Mouse (Mus musculus) hindbrain, embryonic 15.5 days (tissue): ENCODE data around the gene Abcb11. TPM values are rescaled to one million over a fixed set of nuclear protein-coding genes. Genes with fewer than 3 reads are reported as not detected.
A peak's percentile ranks its signal among the peaks of the same experiment; 100 is the strongest.
"Not testable (repeated sequence)": the region's sequence is repeated elsewhere in the genome, so short reads cannot be mapped to it uniquely, and the experiment has no call there.

Experiments used
- ATAC-seq: fragments of 200-750 bp; cut with Nextera tagmentation; 2 replicates; pipeline ENCODE4 v1.8.0; 2017; ENCODE audit warnings: low read depth, moderate number of reproducible peaks, moderate TSS enrichment; ENCODE audit not compliant: low FRiP score
- H3K27ac ChIP-seq: fragments of 300-500 bp; sonication (generic); replicated peaks from 2 replicates; pipeline ENCODE4 v1.5.1; 2015; ENCODE audit warnings: mild to moderate bottlenecking, inconsistent platforms
- H3K27me3 ChIP-seq: fragments of 300-500 bp; sonication (generic); 2 replicates; pipeline ENCODE4 v1.6.1; 2015; ENCODE audit warnings: control low read depth, inconsistent platforms
- H3K36me3 ChIP-seq: fragments of 300-500 bp; sonication (generic); 2 replicates; pipeline ENCODE4 v1.6.1; 2015; ENCODE audit warnings: control low read depth, inconsistent platforms
- H3K4me1 ChIP-seq: fragments of 300-500 bp; sonication (generic); replicated peaks from 2 replicates; pipeline ENCODE4 v1.6.1; 2015; ENCODE audit warnings: control low read depth, inconsistent platforms
- H3K4me2 ChIP-seq: fragments of 300-500 bp; sonication (generic); 2 replicates; pipeline ENCODE4 v1.6.1; 2015; ENCODE audit warnings: moderate library complexity, mild to moderate bottlenecking, inconsistent platforms
- H3K4me3 ChIP-seq: fragments of 300-500 bp; sonication (generic); 2 replicates; pipeline ENCODE4 v1.5.1; 2015; ENCODE audit warnings: mild to moderate bottlenecking, inconsistent platforms
- H3K9ac ChIP-seq: fragments of 300-500 bp; sonication (generic); 2 replicates; pipeline ENCODE4 v1.6.1; 2015; ENCODE audit warnings: inconsistent platforms
- H3K9me3 ChIP-seq: fragments of 300-500 bp; sonication (generic); 2 replicates; pipeline ENCODE4 v1.6.1; 2016; ENCODE audit warnings: control low read depth, inconsistent platforms
- WGBS: fragments of 180-500 bp; shearing (Covaris S2); methylation state at CpG from one replicate; pipeline ENCODE4 v1.1.7; 2015; 5-methylcytosine and 5-hydroxymethylcytosine counted together
- polyA plus RNA-seq: library from polyadenylated mRNA; unstranded; fragments of >200 nt; fragmentation: Nextera tagmentation; extraction: Ambion mirVana; gene quantifications from 2 replicates; pipeline ENCODE4 v1.2.1, GENCODE M21; 2015

Gene Abcb11
- polyA plus RNA-seq, 1 experiment from 2014 or later = not detected

DNA sequence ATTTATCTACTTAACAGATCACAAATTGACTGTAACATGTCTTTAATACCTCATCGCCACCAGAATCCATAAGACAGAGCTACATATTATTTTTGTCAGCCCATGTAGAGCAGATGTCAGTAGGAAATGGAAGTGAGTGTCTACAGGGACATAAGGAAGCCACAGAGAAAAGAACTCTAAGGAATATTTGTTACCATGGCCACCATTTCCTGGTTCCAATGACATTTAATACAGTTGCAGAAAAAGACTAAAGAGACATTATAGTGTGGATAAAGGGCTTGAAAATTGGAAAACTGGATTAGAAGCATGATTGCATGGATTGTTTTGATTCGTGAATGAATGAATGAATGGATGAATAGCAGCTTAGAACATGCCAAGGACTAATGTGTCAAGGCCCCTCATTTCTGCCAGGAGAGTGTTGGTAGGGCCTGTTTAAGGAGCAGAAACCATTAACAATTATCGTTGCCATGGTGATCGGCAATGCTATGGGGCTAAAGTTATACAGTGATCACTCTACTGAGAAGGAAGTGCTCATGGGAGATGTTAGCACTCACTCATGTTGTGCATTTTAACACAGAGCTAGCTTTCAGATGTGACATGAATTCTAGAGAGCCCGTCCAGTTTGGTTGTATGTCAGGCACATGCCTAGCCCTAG is 13.8 kb downstream of the Abcb11 start:
- H3K4me2 ChIP-seq = no peak overlapping the region
- no peaks in the 10 kb centered on the region for H3K36me3 ChIP-seq
- H3K4me3 ChIP-seq = no peak overlapping the region
- no peaks in the 10 kb centered on the region for H3K27me3 ChIP-seq
- H3K27ac ChIP-seq = no peak overlapping the region
- H3K4me1 ChIP-seq = no peaks in the 10 kb centered on the region; the same call in 1 of the 2 replicates
- ATAC-seq = 0 out of 2 replicates have a peak, but pooled peaks have one; percentile 8
- H3K9ac ChIP-seq = no peak overlapping the region
- 65% methylated on average over 5 of the region's 5 CpGs for WGBS
- H3K9me3 ChIP-seq = no peaks in the 10 kb centered on the region

DNA sequence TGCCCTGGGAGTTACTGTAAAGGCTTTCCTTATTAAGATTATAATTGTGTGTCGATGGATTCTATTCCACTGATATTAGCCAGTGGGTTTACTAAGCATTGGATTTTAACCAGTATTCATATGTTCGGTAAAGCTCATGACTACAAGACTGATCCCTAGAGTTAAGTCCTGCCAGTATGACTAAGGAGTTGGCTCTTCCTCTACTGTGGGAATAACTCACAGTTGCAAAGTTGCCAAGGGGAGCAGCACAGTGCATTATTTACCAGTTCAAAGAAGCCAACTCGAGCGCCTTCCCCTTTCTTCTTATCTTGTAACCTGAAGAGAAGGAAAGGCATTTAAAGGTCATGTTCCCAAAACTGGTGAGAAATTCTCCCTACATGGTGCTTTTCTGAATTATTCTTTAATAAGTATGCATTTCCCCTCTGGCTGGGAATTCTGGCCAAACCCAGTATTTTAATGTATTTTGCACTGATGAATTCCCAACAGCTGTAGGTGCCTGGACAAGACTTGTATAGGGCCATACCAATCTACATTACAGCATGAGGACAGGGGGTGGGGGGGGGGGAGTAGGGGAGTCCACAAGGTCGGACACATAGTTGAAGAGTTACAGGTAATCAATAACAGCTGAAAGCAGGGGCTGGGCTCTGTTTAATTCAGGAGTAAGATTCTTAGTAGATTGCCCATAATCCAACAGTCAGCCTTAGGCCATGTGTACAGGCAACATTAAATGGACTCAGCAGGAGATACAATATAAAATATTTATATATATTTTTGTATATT is 17.3 kb downstream of the Abcb11 start:
- H3K36me3 ChIP-seq = no peaks in the 10 kb centered on the region
- no peak overlapping the region for H3K9ac ChIP-seq
- no peak overlapping the region for H3K27ac ChIP-seq
- H3K4me2 ChIP-seq = no peak overlapping the region
- H3K9me3 ChIP-seq = no peaks in the 10 kb centered on the region
- ATAC-seq = no peak
- WGBS = 81% methylated on average over 5 of the region's 5 CpGs
- no peaks in the 10 kb centered on the region; the same call in 1 of the 2 replicates for H3K4me1 ChIP-seq
- H3K4me3 ChIP-seq = no peak overlapping the region
- no peaks in the 10 kb centered on the region for H3K27me3 ChIP-seq

DNA sequence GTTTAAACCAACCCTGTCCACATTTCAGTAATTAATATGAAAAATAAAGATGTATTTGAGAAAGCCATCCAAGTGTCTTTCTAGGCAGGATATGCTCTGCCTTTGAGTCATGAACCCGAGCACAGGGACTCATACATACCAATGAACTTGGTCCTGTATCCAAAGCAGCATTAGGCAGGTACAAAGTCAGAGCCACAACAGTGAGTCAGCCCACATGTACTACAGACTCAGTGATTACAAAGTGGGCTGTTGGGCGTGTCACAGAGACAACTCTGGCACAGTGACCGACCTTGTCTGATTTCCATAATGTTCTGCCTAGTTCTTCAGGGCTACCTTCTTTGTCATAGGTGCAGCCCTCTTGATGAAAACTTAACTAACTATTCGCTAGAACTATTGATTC is 19.4 kb downstream of the Abcb11 start:
- ATAC-seq = no peak
- Histone ChIP-seq H3K4me1 (no peaks in the 10 kb centered on the region), H3K4me3 (no peak overlapping the region), H3K4me2 (no peak overlapping the region), H3K27ac (no peak overlapping the region), H3K9me3 (no peaks in the 10 kb centered on the region), H3K27me3 (no peaks in the 10 kb centered on the region), H3K36me3 (no peaks in the 10 kb centered on the region), H3K9ac (no peak overlapping the region)
- 92% methylated on average over 4 of the region's 4 CpGs for WGBS

DNA sequence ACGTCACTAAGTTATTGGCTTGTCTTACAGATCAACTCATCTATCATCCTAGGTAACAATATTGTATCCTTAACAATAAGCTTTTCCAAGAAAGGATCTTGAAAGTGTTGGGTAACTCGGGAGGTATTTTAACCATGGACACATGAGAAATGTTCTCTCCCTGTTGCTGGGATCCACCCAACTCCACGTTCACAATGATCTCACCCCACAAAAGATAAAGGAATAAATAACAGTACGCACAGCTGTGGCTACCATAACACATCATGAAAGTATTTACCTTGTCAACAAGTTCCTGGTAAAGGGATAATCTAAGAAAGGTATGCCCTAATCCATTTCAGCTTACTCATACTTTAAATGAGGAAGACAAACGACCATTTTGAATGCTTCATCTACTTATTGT is 21.0 kb downstream of the Abcb11 start:
- H3K36me3 ChIP-seq = no peaks in the 10 kb centered on the region
- no peaks in the 10 kb centered on the region for H3K4me1 ChIP-seq
- H3K27ac ChIP-seq = no peak overlapping the region
- H3K9me3 ChIP-seq = no peaks in the 10 kb centered on the region
- H3K27me3 ChIP-seq = no peaks in the 10 kb centered on the region
- no peak overlapping the region for H3K9ac ChIP-seq
- H3K4me2 ChIP-seq = no peak overlapping the region
- H3K4me3 ChIP-seq = no peak overlapping the region
- no peak for ATAC-seq
- WGBS = 76% methylated on average over 5 of the region's 5 CpGs

DNA sequence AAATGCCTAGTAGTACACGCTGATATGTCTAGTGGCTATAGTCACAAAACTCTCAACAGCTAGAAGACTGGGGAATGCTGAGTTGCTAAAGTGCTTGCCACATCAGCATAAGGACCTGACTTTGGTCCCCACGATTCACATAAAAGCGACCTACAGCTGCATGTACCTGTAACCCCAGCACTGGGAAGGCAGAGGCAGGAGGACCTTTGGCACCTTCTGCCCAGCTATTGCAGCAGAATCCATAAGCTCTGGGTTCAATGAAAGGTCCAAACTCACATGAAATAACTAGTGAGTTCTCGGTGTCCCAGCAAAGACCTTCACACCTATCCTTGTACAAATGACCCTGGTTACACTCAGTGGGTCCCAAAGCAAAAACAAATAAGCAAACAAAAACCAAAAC is 31.1 kb downstream of the Abcb11 start:
- no peak for ATAC-seq
- Histone ChIP-seq H3K4me2 (no peak overlapping the region), H3K27me3 (no peaks in the 10 kb centered on the region), H3K9me3 (no peaks in the 10 kb centered on the region), H3K4me1 (no peaks in the 10 kb centered on the region), H3K9ac (no peak overlapping the region), H3K4me3 (no peak overlapping the region), H3K27ac (no peak overlapping the region), H3K36me3 (no peaks in the 10 kb centered on the region)
- WGBS = 91% methylated on average over 4 of the region's 4 CpGs

DNA sequence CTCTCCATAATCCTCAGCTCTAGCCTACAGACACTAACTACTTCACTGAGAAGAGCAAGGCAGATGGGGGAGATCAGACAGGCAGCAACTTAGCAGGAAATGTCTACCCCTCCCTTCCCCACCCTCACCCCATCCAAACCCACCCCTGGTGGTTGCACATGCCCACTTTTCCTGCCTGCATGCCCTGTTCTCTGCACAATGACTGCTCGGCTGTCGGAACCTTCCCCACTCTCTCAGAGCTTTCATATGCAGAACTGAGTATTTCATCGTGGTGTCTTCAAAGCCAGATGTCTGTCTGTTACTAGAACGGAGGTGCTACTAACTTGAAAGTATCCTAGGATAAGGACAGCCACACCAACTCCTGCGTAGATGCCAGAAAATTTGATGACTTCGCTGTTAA is 34.3 kb downstream of the Abcb11 start:
- no peak overlapping the region for H3K27ac ChIP-seq
- H3K9me3 ChIP-seq = no peaks in the 10 kb centered on the region
- no peak overlapping the region for H3K9ac ChIP-seq
- H3K4me2 ChIP-seq = no peak overlapping the region
- H3K36me3 ChIP-seq = no peaks in the 10 kb centered on the region
- no peak overlapping the region for H3K4me3 ChIP-seq
- no peaks in the 10 kb centered on the region for H3K4me1 ChIP-seq
- ATAC-seq = no peak
- no peaks in the 10 kb centered on the region for H3K27me3 ChIP-seq
- 68% methylated on average over 6 of the region's 6 CpGs for WGBS

DNA sequence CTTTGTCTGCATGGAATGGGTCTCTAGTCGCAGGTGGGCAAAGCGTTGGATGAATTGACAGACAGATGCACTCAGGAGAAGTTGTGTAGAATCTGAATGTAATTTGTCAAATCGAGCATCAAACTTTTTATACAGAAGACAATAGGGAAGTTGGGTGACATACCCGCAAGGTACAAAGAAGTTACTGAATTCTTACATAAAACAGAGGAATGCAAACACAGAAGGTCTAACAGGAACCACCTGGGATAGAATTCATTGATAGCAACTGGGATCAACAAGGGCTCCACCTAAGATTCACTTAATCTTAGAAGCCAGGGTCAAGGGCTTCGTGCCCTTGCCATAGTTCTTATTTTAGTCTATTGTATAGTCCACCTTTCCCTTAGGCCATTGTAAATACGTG is 41.8 kb downstream of the Abcb11 start:
- not testable (repeated sequence) for H3K4me1 ChIP-seq, H3K9ac ChIP-seq, H3K9me3 ChIP-seq, H3K4me3 ChIP-seq, H3K27ac ChIP-seq, ATAC-seq, H3K27me3 ChIP-seq, H3K4me2 ChIP-seq, H3K36me3 ChIP-seq
- 92% methylated on average over 6 of the region's 6 CpGs for WGBS

DNA sequence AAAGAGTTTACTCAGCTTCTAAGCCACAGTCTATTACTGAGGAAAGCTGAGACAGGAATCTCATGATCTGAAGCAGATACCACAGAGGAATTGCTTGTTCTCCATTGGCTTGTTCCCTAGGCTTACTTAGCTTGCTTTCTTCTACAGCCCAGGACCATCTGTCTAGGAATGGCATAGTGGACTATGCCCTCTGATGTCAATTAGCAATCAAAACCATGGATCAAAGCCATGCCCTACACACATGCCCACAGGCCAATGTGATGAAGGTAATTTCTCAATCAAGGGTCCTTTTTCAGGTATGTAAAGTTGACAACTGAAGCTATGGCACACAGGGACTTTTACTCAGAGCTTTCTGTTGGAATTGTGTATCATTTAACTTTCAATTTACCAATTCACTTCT is 47.9 kb downstream of the Abcb11 start:
- H3K36me3 ChIP-seq = no peaks in the 10 kb centered on the region
- H3K9ac ChIP-seq = no peak overlapping the region
- no peak for ATAC-seq
- H3K4me1 ChIP-seq = no peaks in the 10 kb centered on the region
- H3K4me2 ChIP-seq = no peak overlapping the region
- H3K9me3 ChIP-seq = no peaks in the 10 kb centered on the region
- H3K27ac ChIP-seq = no peak overlapping the region
- H3K27me3 ChIP-seq = no peaks in the 10 kb centered on the region
- H3K4me3 ChIP-seq = no peak overlapping the region

DNA sequence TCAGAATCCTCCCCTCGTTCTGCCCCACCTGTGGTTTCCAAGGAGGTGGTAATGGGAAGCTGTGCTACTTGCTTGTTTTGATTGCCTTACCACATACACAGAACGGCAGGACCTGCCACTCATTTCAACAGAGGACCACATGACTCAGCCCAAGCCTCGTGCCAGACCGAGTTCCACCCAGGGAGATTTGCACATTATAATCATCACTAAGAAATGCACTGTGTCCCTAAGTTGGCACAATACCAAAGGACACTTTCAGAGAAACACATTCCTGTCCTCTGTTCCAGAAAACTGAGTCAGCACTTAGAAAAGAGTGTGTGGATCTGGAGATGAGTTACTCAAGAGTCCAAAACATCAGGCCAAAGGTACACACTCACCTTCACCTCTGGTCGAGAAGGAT is 53.4 kb downstream of the Abcb11 start:
- 66% methylated on average over 5 of the region's 5 CpGs for WGBS
- H3K9ac ChIP-seq = no peak overlapping the region

DNA sequence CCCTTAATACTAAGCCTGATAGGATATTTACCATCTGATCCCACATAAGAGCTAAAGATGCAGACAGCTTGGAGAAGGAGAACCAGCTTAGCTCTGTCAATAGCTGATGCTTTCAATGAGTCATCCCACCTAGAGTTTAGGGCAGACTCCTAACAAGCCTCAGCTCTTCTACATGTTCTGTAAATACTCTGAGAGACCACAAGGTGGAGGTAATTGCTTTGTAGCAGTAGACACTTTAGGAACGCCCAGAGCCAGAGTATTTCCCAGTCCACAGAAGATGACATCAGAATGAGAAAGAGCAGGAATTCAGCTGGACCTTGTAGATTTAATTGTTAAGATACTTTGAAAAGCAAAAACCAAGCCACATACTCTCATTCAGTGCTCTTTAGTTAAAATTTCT is 66.5 kb downstream of the Abcb11 start:
- Histone ChIP-seq H3K27me3 (no peaks in the 10 kb centered on the region), H3K36me3 (no peaks in the 10 kb centered on the region), H3K4me2 (no peak overlapping the region), H3K9me3 (no peaks in the 10 kb centered on the region), H3K9ac (no peak overlapping the region), H3K4me3 (no peak overlapping the region), H3K27ac (no peak overlapping the region), H3K4me1 (no peaks in the 10 kb centered on the region)
- WGBS = 11% methylated on average over 1 of the region's 1 CpGs
- ATAC-seq = no peak

More for the DNA sequence above, 53.4 kb downstream of the Abcb11 start:
- H3K4me2 ChIP-seq = no peak overlapping the region
- no peaks in the 10 kb centered on the region for H3K4me1 ChIP-seq
- no peak overlapping the region for H3K27ac ChIP-seq
- no peak overlapping the region for H3K4me3 ChIP-seq
- no peaks in the 10 kb centered on the region for H3K36me3 ChIP-seq
- ATAC-seq = no peak
- H3K27me3 ChIP-seq = no peaks in the 10 kb centered on the region
- no peaks in the 10 kb centered on the region for H3K9me3 ChIP-seq

DNA sequence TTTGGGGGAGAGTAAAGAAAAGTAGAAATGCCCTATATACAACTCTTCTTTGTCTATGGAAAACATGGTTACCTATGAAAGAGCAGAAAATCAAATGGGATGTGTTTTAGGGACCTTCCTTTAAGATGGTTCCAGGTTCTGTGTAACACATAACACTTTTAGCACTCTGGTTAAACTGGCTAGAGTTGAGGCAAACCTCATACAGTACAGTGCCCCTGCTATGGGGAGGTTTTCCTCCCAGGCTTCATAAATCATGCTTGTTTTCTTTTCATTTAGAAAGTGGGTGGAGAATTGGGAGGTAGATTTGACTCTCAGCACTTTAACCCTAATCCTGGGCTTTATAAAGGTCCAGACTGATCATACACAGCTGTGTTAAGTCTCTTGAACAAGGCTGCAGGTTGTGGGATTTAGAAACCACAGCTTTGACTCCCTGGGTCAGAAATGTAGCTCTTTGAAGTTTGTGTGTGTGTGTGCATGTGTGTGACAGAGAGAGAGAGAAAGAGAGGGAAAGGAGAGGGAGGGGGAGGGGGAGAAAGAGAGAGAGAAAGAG is 78.3 kb downstream of the Abcb11 start:
- Histone ChIP-seq H3K9me3 (no peaks in the 10 kb centered on the region), H3K27ac (no peak overlapping the region), H3K9ac (no peak overlapping the region), H3K36me3 (no peaks in the 10 kb centered on the region), H3K4me3 (no peak overlapping the region), H3K4me1 (no peaks in the 10 kb centered on the region), H3K27me3 (no peaks in the 10 kb centered on the region), H3K4me2 (no peak overlapping the region)
- ATAC-seq = no peak

DNA sequence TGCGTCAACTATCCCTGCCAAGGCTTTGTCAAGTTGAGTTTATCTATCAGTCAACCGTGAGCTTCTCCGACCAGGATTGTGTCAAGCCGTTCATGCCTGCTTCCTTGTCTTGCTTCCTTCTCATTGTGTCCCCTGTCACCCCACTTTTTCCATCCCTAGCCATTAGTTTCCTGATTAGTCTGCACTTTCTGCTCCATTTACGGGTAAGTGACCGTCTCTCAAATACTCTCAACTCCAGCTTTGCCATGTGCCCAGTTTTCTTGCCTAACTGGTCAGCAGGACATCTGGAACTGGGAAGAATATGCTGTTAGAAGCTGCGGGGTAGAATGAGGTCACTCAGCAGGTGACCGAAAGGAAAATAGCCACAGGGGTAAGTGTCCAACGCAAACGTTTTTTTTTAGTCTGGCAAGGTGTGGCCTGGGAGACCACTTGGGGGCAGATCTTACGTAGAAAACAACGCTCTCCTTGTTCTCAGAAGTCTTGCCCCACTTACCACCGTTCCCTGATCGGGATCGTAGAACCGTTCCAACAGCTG is 94.1 kb downstream of the Abcb11 start:
- H3K4me2 ChIP-seq = no peak overlapping the region
- H3K27me3 ChIP-seq = no peaks in the 10 kb centered on the region
- WGBS = 58% methylated on average over 16 of the region's 16 CpGs
- H3K9ac ChIP-seq = no peak overlapping the region
- H3K36me3 ChIP-seq = no peaks in the 10 kb centered on the region
- no peak overlapping the region for H3K4me3 ChIP-seq
- H3K4me1 ChIP-seq = peaks cover 6% of the 10 kb centered on the region
- no peak for ATAC-seq
- H3K27ac ChIP-seq = no peak overlapping the region
- no peaks in the 10 kb centered on the region for H3K9me3 ChIP-seq
